Mouse (Mus musculus): ENCODE data around the gene Ctcf. TPM values are rescaled to one million over a fixed set of nuclear protein-coding genes. Genes with fewer than 3 reads are reported as not detected.
A peak's percentile ranks its signal among the peaks of the same experiment; 100 is the strongest.

The Ctcf gene
- polyA plus RNA-seq, 1 experiment from 2014 or later: 120 TPM

MicroRNAs within 50 kb of the gene (microRNA counts, 519-probe panel; counts per million panel counts)
- microRNA mmu-miR-1966: 3,170 counts per million, percentile 71 among the panel's probes with 10 or more counts

Small RNAs within 50 kb of the gene (microRNA-seq; reads per million reads assigned to microRNA genes)
- not detected for gene Mir1966

Other genes starting within 250 kb of the Ctcf start
- not detected in 2 replicates for gene Kctd19, start 223.1 kb upstream of the Ctcf start, polyA plus RNA-seq (2016; fragmentation: Nextera tagmentation; extraction: Ambion mirVana)
- gene Lrrc36, start 223.0 kb upstream of the Ctcf start, polyA plus RNA-seq (2016; fragmentation: Nextera tagmentation; extraction: Ambion mirVana): 1.6 and 1.8 TPM in 2 replicates
- gene Tppp3, start 165.0 kb upstream of the Ctcf start, polyA plus RNA-seq (2016; fragmentation: Nextera tagmentation; extraction: Ambion mirVana): 242 and 246 TPM in 2 replicates
- 29.0 and 30.7 TPM in 2 replicates for gene Zdhhc1, start 139.7 kb upstream of the Ctcf start, polyA plus RNA-seq (2016; fragmentation: Nextera tagmentation; extraction: Ambion mirVana)
- gene Hsd11b2, start 117.8 kb upstream of the Ctcf start, polyA plus RNA-seq (2016; fragmentation: Nextera tagmentation; extraction: Ambion mirVana): 23.8 and 25.7 TPM in 2 replicates
- gene Atp6v0d1, start 70.5 kb upstream of the Ctcf start, polyA plus RNA-seq (2016; fragmentation: Nextera tagmentation; extraction: Ambion mirVana): 142 and 143 TPM in 2 replicates
- 21.3 and 22.1 TPM in 2 replicates for gene Ripor1, start 31.3 kb upstream of the Ctcf start, polyA plus RNA-seq (2016; fragmentation: Nextera tagmentation; extraction: Ambion mirVana)
- 1.5 and 2.0 TPM in 2 replicates for gene Agrp, start 825 bp downstream of the Ctcf start, polyA plus RNA-seq (2016; fragmentation: Nextera tagmentation; extraction: Ambion mirVana)
- gene Carmil2, start 49.7 kb downstream of the Ctcf start, polyA plus RNA-seq (2016; fragmentation: Nextera tagmentation; extraction: Ambion mirVana): 12.4 and 13.8 TPM in 2 replicates
- gene Acd, start 64.5 kb downstream of the Ctcf start, polyA plus RNA-seq (2016; fragmentation: Nextera tagmentation; extraction: Ambion mirVana): 84.1 and 90.7 TPM in 2 replicates
- gene Pard6a, start 64.6 kb downstream of the Ctcf start, polyA plus RNA-seq (2016; fragmentation: Nextera tagmentation; extraction: Ambion mirVana): 31.9 and 38.5 TPM in 2 replicates
- not detected in 2 replicates for gene 4933405L10Rik, start 71.1 kb downstream of the Ctcf start, polyA plus RNA-seq (2016; fragmentation: Nextera tagmentation; extraction: Ambion mirVana)
- 19.4 and 20.3 TPM in 2 replicates for gene Enkd1, start 71.6 kb downstream of the Ctcf start, polyA plus RNA-seq (2016; fragmentation: Nextera tagmentation; extraction: Ambion mirVana)
- 63.1 and 64.6 TPM in 2 replicates for gene Gfod2, start 122.1 kb downstream of the Ctcf start, polyA plus RNA-seq (2016; fragmentation: Nextera tagmentation; extraction: Ambion mirVana)
- gene Ranbp10, start 190.8 kb downstream of the Ctcf start, polyA plus RNA-seq (2016; fragmentation: Nextera tagmentation; extraction: Ambion mirVana): 14.6 and 15.2 TPM in 2 replicates
- 0.24 and 0.27 TPM in 2 replicates for gene Tsnaxip1, start 191.2 kb downstream of the Ctcf start, polyA plus RNA-seq (2016; fragmentation: Nextera tagmentation; extraction: Ambion mirVana)
- gene Cenpt, start 216.7 kb downstream of the Ctcf start, polyA plus RNA-seq (2016; fragmentation: Nextera tagmentation; extraction: Ambion mirVana): 58.6 and 61.8 TPM in 2 replicates
- gene Thap11, start 218.6 kb downstream of the Ctcf start, polyA plus RNA-seq (2016; fragmentation: Nextera tagmentation; extraction: Ambion mirVana): 73.0 and 77.7 TPM in 2 replicates
- 238 and 249 TPM in 2 replicates for gene Nutf2, start 224.0 kb downstream of the Ctcf start, polyA plus RNA-seq (2016; fragmentation: Nextera tagmentation; extraction: Ambion mirVana)
- gene Edc4, start 244.3 kb downstream of the Ctcf start, polyA plus RNA-seq (2016; fragmentation: Nextera tagmentation; extraction: Ambion mirVana): 62.0 and 63.1 TPM in 2 replicates